Mouse (Mus musculus): Measurements from ENCODE around the gene Dennd5a. TPM values are rescaled to one million over a fixed set of nuclear protein-coding genes. Genes with fewer than 3 reads are reported as not detected.

The Dennd5a gene
- polyA plus RNA-seq, 1 experiment from 2014 or later: 112 TPM

DNA sequence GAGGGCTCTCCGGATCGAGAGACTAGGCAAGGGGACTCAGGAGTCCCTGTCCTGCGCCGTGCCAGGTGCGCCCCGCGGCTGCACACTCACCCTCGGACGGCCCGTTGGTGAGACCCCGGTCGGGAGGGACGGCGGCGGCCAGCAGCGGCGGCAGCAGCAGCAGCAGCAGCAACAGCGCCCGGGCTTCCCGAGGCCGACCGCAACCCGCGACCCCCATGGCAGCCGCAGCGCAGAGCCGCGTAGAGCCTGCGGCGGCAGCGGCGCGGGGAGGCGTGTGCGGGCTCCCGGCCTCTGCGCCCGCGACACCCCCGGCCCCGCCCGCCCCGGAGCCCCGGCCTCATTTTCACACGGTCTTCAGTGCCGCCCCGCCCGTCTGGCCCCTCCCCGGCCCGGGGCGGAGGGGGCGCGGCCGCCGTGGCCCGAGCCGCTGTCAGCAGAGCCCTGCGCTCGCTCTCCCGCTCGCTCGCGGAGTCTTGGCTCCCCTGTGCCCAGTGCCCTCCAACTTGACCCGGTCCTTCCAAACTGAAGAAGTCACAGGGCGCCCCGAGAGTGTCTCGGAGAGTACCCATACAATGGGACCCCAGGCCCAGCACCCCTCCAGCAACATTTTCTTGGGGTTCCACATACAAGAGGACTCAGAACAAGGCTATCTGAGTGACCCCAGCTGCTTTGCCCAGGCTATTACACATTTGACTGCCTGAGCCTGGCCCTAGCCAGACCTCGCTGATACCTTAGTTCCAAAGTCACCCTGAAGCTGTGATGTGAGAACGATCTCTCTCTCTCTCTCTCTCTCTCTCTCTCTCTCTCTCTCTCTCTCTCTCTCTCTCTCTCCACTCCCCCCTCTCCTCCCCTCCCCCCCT is 94.7 kb downstream of the Dennd5a start, which contains the start of gene Scube2:
Gene Scube2, minus strand, starts transcription at position 310 of the 860 bp plus-strand sequence.
- ATAC-seq (no peak), DNase-seq (ENCODE audit: low read depth, low spot score) (no peak)
- peaks cover 15% of the 10 kb centered on the region for H3K27me3 ChIP-seq
- ChIA-PET POLR2A (no interaction called here), CTCF (no interaction called here)
- in situ Hi-C loops (cut with MboI; ENCODE audit: low pct_unique_long_range_greater_than_20kb): no loop called here
- TF ChIP-seq CTCF (IDR thresholded peaks at IDR 0.05): no peak

DNA sequence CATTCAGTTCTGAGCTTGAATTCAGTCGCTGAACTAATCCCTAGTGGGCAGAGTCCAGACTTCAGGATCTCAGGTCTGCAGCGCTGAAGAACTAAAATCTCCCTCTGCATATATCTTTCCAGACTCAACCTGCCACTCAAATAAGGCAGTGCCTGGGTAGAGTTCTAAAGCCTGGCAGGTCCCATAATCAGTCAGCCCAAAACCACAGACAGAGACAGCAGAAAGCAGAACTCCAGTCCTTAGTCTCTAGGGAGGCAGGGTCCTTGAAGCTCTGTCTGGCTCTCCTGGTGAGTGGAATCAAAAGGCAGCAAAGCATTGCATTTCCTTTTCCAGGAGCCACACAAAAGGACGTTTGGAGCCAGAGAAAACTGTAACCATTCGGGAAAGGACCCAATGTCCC is 96.7 kb downstream of the Dennd5a start:
- in situ Hi-C loops (cut with MboI; ENCODE audit: low pct_unique_long_range_greater_than_20kb): no loop called here

DNA sequence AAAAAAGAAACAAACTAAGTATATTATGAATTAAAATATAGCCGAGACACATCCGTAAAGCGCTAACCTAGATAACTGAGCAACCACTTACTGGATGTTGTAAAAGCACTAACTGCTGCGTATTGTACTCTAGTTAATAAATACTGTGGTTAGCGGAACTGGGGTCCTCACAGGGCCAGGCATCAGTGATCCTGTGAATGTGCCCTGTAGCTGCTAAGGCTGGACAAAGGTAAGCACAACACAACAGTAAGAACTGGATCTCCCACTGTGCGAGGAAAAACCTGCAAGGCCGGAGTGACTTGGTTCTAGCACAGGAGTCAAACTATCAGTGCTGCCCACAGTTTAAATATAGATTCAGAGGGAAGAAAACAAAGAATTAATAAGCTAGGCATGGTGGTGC is 100.1 kb downstream of the Dennd5a start:
- in situ Hi-C loops (cut with MboI; ENCODE audit: low pct_unique_long_range_greater_than_20kb): no loop called here
- peaks cover 9% of the 10 kb centered on the region for H3K27me3 ChIP-seq
- ATAC-seq (no peak), DNase-seq (ENCODE audit: low read depth, low spot score) (no peak)
- ChIA-PET CTCF (no interaction called here), POLR2A (no interaction called here)
- no peak for TF ChIP-seq CTCF (IDR thresholded peaks at IDR 0.05)

More for the DNA sequence above, 96.7 kb downstream of the Dennd5a start:
- POLR2A ChIA-PET: no interaction called here
- ATAC-seq: no peak
- CTCF ChIA-PET: no interaction called here
- TF ChIP-seq CTCF (IDR thresholded peaks at IDR 0.05): no peak
- H3K27me3 ChIP-seq: peaks cover 15% of the 10 kb centered on the region
- DNase-seq (ENCODE audit: low read depth, low spot score): no peak

DNA sequence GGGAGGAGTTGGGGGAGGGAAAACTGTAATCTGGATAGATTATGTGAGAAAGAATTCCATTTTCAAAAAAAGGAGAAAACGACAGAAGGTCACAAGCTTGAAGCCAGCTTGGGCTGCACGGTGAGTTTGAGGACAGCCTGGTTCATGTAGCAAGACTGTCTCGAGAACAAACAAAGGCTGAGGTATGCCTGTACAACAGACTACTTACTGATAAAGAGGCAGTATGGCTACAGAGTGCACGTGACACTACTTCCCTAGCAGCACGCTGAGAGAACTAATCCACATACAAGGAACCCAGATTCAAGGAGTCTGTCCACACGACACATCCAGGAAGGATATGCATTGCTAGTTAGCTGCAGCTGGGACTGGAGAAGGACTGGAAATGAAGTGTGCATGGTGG is 100.9 kb downstream of the Dennd5a start:
- POLR2A ChIA-PET: no interaction called here
- ATAC-seq (no peak), DNase-seq (ENCODE audit: low read depth, low spot score) (no peak)
- no peak for TF ChIP-seq CTCF (IDR thresholded peaks at IDR 0.05)
- in situ Hi-C loops (cut with MboI; ENCODE audit: low pct_unique_long_range_greater_than_20kb): no loop called here
- CTCF ChIA-PET: no interaction called here
- H3K27me3 ChIP-seq: peaks cover 1% of the 10 kb centered on the region

DNA sequence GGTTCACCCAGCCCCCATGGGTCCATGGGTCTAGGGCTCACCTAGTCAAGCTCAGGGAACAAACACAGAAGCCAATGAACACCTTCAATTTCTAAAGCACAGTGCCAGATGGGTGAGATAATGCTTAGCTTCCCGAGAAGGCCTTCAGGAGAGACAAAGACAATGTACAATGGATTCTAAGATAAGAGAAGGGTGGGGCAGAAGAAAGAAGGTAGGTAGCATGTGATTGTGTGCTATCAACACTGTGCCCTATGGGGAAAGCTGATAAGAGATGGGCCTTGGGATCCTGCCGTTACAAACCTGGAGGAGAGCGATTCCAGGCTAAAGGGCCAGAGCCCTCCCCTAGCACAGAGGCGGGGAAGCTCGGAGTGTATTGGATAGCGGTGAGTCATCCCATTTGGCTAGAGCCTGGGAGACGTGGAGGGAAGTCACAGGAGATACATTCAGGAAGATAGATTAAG is 107.5 kb downstream of the Dennd5a start:
- ChIA-PET CTCF (no interaction called here), POLR2A (interaction anchor here (0.6 kb wide), 1 partner anchor 12 kb away, joined by 3 read pairs; no protein-coding TSS in a partner anchor)
- DNase-seq (ENCODE audit: low read depth, low spot score) (no peak), ATAC-seq (no peak)
- in situ Hi-C loops (cut with MboI; ENCODE audit: low pct_unique_long_range_greater_than_20kb): no loop called here
- no peaks in the 10 kb centered on the region for H3K27me3 ChIP-seq
- no peak for TF ChIP-seq CTCF (IDR thresholded peaks at IDR 0.05)

DNA sequence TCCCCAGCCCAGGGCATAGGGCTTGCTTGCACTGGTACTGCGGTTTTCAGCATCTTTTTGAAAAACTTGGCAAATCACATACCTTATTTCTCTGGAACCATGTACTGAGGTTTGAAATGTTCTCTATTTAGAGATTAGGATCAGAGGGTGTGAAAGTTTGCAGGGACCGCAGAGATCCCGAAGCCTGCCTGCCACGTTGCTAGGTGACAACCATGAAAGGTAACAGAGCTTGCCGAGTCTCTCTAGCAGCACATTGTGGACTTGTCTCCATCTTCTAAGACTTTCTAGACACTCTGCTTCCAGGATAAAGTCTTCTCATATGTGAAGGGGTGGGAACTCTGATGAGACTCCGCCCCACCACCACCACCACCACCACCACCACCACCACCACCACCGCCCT is 108.3 kb downstream of the Dennd5a start:
- ChIA-PET POLR2A (no interaction called here), CTCF (no interaction called here)
- no peak for TF ChIP-seq CTCF (IDR thresholded peaks at IDR 0.05)
- H3K27me3 ChIP-seq: no peaks in the 10 kb centered on the region
- DNase-seq (ENCODE audit: low read depth, low spot score) (no peak), ATAC-seq (no peak)
- in situ Hi-C loops (cut with MboI; ENCODE audit: low pct_unique_long_range_greater_than_20kb): no loop called here

DNA sequence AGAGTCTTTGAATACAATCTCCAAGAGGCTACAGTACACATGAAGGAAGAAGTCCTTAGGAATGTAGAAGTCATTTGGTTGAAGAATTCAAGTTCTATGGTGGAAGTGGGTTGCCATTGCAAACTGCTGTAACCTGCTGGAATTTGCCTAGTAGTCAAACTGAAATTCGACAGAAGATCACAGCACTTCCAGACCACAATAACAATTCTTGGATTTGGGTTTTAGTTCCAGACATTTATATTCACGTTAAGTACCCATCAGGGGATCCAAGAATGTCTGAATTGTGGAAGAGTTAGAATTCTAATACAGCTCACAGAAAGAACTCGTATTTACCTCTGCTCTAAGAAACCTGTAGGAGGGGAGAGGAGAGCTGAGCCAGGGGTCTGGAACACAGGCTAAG is 109.7 kb downstream of the Dennd5a start:
- CTCF ChIA-PET: no interaction called here
- POLR2A ChIA-PET: no interaction called here
- no peak for DNase-seq (ENCODE audit: low read depth, low spot score)
- in situ Hi-C loops (cut with MboI; ENCODE audit: low pct_unique_long_range_greater_than_20kb): no loop called here
- no peaks in the 10 kb centered on the region for H3K27me3 ChIP-seq
- no peak for ATAC-seq
- no peak for TF ChIP-seq CTCF (IDR thresholded peaks at IDR 0.05)

DNA sequence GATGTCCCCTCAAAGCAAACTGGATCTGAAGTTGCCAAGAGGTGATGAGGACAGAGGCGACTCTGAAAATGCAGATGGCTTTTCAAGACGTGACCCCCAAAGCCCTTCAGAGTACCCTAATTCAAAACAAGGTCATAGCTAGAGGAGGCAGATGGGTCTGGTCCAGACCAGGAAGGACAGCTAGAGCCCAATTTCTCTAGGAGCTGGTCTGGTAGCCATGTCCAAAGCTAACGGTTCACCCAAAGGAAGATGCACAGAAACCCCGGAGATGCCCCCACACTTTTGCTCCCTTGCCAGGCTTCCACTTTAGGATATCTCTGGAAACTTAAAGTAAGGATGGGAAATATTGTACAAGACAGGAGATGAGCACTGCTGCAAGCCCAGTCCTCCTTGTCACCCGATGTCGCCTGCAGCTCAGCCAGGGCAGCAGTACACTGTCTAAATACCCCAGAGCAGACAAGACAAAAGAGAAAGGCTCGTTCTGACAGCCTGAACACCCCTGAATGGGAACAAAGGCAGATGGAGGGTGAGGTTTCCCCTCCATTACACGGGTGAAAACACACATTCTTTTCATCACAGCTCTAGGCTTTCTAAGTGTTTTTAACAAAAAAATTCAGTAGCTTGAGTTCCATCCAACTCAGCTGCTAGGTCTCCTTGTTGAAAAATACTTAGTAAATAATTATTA is 110.4 kb downstream of the Dennd5a start:
- no peak for TF ChIP-seq CTCF (IDR thresholded peaks at IDR 0.05)
- DNase-seq (ENCODE audit: low read depth, low spot score) (no peak), ATAC-seq (no peak)
- ChIA-PET CTCF (interaction anchor here (1.4 kb wide), 1 partner anchor 18 kb away, joined by 3 read pairs; no protein-coding TSS in a partner anchor), POLR2A (no interaction called here)
- H3K27me3 ChIP-seq: no peaks in the 10 kb centered on the region
- in situ Hi-C loops (cut with MboI; ENCODE audit: low pct_unique_long_range_greater_than_20kb): no loop called here

DNA sequence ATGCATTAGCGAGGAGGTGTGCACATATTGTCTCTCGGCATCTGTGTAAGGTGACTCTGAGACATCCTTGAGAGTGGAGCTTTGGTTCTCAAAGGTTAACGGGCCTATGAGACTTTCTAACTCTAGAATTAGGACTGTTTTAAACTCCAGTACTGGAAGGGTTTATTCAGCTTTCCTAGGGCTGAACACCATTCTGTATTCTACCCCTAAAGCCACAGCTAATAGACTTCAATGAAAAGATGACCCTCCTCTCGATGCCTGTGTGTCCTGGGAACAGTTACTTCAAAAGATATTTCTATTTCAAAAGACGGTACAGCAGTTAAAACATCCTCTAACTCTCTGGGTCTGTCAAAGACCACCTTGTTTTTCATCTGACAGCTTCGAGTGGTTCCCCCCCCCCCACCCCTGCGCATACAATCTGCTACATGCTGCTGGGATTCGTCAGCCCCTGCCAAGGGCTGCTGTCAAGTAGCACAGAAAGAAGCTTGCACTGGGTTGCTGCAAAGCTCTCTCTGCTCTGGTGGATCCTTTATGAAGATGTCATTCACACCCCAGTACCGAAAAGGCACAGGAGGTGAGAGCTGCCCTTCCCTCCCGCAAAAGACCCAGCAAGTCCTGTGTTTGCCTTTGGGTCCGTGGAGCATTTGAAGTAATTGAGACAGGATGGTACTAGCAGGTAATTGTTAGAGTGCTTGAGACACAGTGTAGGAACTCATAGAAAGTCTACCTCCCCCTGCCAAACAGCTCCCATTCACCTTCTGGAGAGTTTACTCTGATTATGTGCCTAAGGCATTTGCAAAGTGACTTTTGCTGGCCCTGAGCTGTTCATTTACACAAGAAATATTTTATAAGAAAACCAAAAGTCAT is 111.2 kb downstream of the Dennd5a start:
- H3K27me3 ChIP-seq: no peaks in the 10 kb centered on the region
- no peak for TF ChIP-seq CTCF (IDR thresholded peaks at IDR 0.05)
- in situ Hi-C loops (cut with MboI; ENCODE audit: low pct_unique_long_range_greater_than_20kb): no loop called here
- no peak for DNase-seq (ENCODE audit: low read depth, low spot score)
- no peak for ATAC-seq
- POLR2A ChIA-PET: interaction anchor here (0.8 kb wide), 1 partner anchor 11 kb away, joined by 3 read pairs; no protein-coding TSS in a partner anchor
- CTCF ChIA-PET: interaction anchor here (1.4 kb wide), 1 partner anchor 19 kb away, joined by 3 read pairs; no protein-coding TSS in a partner anchor

DNA sequence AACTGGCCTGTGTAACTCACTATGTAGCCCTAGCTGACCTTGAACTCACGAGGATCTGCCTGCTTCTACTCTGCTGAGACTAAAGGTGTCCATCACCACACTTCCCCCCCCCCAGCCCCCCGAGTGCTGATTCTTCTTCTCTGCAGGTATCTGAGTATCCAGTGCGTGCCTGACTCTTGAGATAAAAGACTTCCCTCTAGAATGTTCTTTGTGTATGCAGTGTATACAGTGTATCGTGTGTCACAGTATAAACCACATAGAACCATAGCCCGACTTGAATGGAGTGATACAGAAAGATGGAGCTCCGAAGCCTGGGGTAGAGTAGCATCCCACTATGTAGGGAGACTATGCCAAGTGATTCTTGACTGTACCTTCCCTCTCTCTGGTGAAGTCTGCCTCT is 116.2 kb downstream of the Dennd5a start:
- no peak for DNase-seq (ENCODE audit: low read depth, low spot score)
- CTCF ChIA-PET: no interaction called here
- POLR2A ChIA-PET: no interaction called here

More for the DNA sequence above, 116.2 kb downstream of the Dennd5a start:
- TF ChIP-seq CTCF (IDR thresholded peaks at IDR 0.05): no peak
- H3K27me3 ChIP-seq: no peaks in the 10 kb centered on the region
- in situ Hi-C loops (cut with MboI; ENCODE audit: low pct_unique_long_range_greater_than_20kb): no loop called here
- no peak for ATAC-seq

Other genes with a start within 250 kb of the Dennd5a start
- gene BC051019, start 236.6 kb downstream of the Dennd5a start, polyA plus RNA-seq (2021): 0.55 TPM
- 0.19 TPM for gene Ascl3, start 228.7 kb downstream of the Dennd5a start, polyA plus RNA-seq (2021)
- 58.3 TPM for gene Tmem9b, start 207.6 kb downstream of the Dennd5a start, polyA plus RNA-seq (2021)
- gene Nrip3, start 178.4 kb downstream of the Dennd5a start, polyA plus RNA-seq (2021): 0.54 TPM
- gene Scube2, start 94.8 kb downstream of the Dennd5a start, polyA plus RNA-seq (2021): not detected
- 42.8 TPM for gene Tmem41b, start 26.5 kb upstream of the Dennd5a start, polyA plus RNA-seq (2021)
- 98.5 TPM for gene Ipo7, start 57.8 kb upstream of the Dennd5a start, polyA plus RNA-seq (2021)
- gene Zfp143, start 100.7 kb upstream of the Dennd5a start, polyA plus RNA-seq (2021): 12.5 TPM
- gene Wee1, start 161.6 kb upstream of the Dennd5a start, polyA plus RNA-seq (2021): 28.5 TPM

Data from Patski (cell line).